Mouse (Mus musculus) megakaryocyte-erythroid progenitor cell, adult 5-6 weeks (primary cell): ENCODE results near the gene Dnajc27. TPM values are rescaled to one million over a fixed set of nuclear protein-coding genes. Genes with fewer than 3 reads are reported as not detected.

ENCODE experiments used
- total RNA-seq, 2 experiments: library from RNA; stranded (forward) in 1 of 2; stranded (reverse) in 1 of 2; fragments of 200-1000, 215-1000 nt in 1 of 2; fragments of >200 nt in 1 of 2; fragmentation: Nextera tagmentation in 1 of 2; gene quantifications; 2 replicates each; pipeline ENCODE4 v1.2.3; 2014 to 2017

Dnajc27 gene
- total RNA-seq, 2 experiments from 2014 or later = 5.8 to 11.8 TPM

Other genes with a start within 250 kb of the Dnajc27 start
- gene Pomc, start 127.6 kb upstream of the Dnajc27 start, total RNA-seq (2014; fragmentation: Nextera tagmentation) = 0.68 and 1.8 TPM in 2 replicates
- gene Pomc, start 127.6 kb upstream of the Dnajc27 start, total RNA-seq (2017) = not detected in 2 replicates
- 0.02 and 0.99 TPM in 2 replicates for gene Efr3b, start 43.7 kb upstream of the Dnajc27 start, total RNA-seq (2014; fragmentation: Nextera tagmentation)
- 0.70 and 0.91 TPM in 2 replicates for gene Efr3b, start 43.7 kb upstream of the Dnajc27 start, total RNA-seq (2017)
- 0.33 and 0.67 TPM in 2 replicates for gene Adcy3, start 50.5 kb downstream of the Dnajc27 start, total RNA-seq (2014; fragmentation: Nextera tagmentation)
- gene Adcy3, start 50.5 kb downstream of the Dnajc27 start, total RNA-seq (2017) = 0.33 and 5.2 TPM in 2 replicates
- 2.1 and 3.9 TPM in 2 replicates for gene Ptrhd1, start 151.4 kb downstream of the Dnajc27 start, total RNA-seq (2014; fragmentation: Nextera tagmentation)
- gene Ptrhd1, start 151.4 kb downstream of the Dnajc27 start, total RNA-seq (2017) = 2.7 and 3.5 TPM in 2 replicates
- gene Cenpo, start 151.7 kb downstream of the Dnajc27 start, total RNA-seq (2014; fragmentation: Nextera tagmentation) = 35.5 and 46.3 TPM in 2 replicates
- 42.7 and 49.9 TPM in 2 replicates for gene Cenpo, start 151.7 kb downstream of the Dnajc27 start, total RNA-seq (2017)